Mouse (Mus musculus): ENCODE data around the gene Cntn3. TPM values are rescaled to one million over a fixed set of nuclear protein-coding genes. Genes with fewer than 3 reads are reported as not detected.
A peak's percentile ranks its signal among the peaks of the same experiment; 100 is the strongest.

Cntn3 gene
- polyA plus RNA-seq, 1 experiment from 2014 or later = 0.84 TPM

DNA sequence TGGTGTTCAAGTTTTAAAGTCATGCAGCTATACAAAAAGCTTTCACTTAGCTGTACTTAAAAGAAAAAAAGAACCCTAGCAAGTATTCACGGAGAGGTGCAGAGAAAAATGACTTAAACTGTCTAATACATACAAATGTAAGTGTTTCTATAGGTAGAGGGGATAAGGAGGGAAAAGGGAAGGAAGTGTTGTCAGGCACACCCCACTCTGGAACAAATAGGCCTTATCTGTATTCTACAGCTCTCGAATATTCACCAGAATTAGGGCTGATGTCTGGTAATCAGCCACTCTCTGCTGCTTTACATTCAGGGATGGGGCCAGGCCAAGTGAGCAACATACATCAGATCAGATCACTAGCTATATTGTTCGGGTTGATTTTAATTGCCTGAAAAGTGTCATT, 16.4 kb downstream of the Cntn3 start:
- peak; percentile 100 for ATAC-seq (ENCODE audit: low read depth)
- peak overlapping the region; percentile 79 for H3K27ac ChIP-seq
- peak overlapping the region; percentile 8; the same call in 1 of the 2 replicates for H3K9ac ChIP-seq
- peak; percentile 58 for DNase-seq
- peak overlapping the region; percentile 9 for H3K4me3 ChIP-seq (replicated peaks)
- H3K4me1 ChIP-seq (replicated peaks) = peaks cover 53% of the 10 kb centered on the region
- no peaks in the 10 kb centered on the region for H3K36me3 ChIP-seq
- H3K9me3 ChIP-seq (replicated peaks) = no peaks in the 10 kb centered on the region
- H3K4me2 ChIP-seq = peak overlapping the region; percentile 57
- H3K27me3 ChIP-seq = no peaks in the 10 kb centered on the region
- WGBS (ENCODE audit: insufficient replicate concordance) = 9% methylated on average over 3 of the region's 3 CpGs

DNA sequence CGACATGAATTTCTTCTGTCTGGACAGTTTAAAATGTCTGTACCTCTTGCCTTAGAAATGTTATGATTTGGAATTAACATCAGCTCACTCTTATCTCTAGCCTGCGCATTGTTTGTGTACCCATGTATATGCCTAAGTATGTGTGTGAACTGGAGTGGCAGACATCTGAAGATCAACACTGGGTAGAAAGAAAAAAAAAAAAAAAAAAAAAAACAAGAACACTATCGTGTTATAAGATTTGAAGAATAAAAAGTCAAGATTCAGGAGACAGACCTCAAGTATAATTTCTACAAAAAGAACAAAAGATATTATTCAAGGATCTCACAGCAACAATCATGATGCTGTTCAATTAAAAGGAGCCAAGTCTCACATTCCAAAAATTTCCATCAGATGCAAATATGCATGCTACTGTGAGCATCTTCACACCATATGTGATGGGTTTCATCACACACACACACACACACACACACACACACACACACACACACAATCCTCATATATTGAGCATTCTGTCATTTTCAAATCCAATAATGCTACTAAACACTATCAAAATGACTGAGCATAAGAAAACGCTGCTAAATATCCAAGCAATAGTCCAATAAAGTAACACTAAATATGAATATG, 17.0 kb downstream of the Cntn3 start:
- peaks cover 49% of the 10 kb centered on the region for H3K4me1 ChIP-seq (replicated peaks)
- H3K4me3 ChIP-seq (replicated peaks) = no peak overlapping the region
- peak overlapping the region; percentile 57; the same call in 1 of the 2 replicates for H3K4me2 ChIP-seq
- H3K36me3 ChIP-seq = no peaks in the 10 kb centered on the region
- 48% methylated on average over 4 of the region's 4 CpGs for WGBS (ENCODE audit: insufficient replicate concordance)
- no peaks in the 10 kb centered on the region for H3K27me3 ChIP-seq
- peak overlapping the region; percentile 79 for H3K27ac ChIP-seq
- H3K9me3 ChIP-seq (replicated peaks) = no peaks in the 10 kb centered on the region
- no peak overlapping the region for H3K9ac ChIP-seq
- DNase-seq (no peak), ATAC-seq (ENCODE audit: low read depth) (no peak)

DNA sequence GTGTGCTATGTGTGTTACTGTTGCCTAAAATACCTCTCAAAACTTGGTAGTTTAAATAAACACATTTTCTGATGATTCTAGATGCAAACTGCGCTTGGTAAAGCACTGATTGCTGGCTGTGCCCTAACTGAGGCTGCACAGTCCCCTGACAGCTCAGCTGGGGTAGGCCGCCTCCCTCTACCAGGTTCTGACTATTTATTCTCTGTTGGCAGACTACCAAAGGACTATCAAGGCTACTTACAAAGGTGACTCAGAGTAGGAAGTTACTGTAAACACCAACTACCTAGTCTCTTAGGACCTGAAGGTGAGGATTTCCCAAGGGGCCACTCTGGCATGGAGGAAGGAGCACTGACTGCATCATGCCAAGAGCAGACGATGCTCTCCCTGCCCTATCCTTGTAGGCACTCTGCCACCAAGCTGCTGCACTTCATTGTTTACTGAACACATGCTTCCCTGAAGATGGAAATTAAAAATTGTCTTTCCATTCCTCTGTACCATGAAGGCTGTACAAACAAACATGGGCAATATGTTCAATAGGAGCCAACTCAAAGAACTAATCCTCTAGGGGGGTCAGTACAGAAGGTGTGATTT, 17.7 kb downstream of the Cntn3 start:
- peak overlapping the region; percentile 39 for H3K27ac ChIP-seq
- DNase-seq = no peak
- 83% methylated on average over 3 of the region's 3 CpGs for WGBS (ENCODE audit: insufficient replicate concordance)

DNA sequence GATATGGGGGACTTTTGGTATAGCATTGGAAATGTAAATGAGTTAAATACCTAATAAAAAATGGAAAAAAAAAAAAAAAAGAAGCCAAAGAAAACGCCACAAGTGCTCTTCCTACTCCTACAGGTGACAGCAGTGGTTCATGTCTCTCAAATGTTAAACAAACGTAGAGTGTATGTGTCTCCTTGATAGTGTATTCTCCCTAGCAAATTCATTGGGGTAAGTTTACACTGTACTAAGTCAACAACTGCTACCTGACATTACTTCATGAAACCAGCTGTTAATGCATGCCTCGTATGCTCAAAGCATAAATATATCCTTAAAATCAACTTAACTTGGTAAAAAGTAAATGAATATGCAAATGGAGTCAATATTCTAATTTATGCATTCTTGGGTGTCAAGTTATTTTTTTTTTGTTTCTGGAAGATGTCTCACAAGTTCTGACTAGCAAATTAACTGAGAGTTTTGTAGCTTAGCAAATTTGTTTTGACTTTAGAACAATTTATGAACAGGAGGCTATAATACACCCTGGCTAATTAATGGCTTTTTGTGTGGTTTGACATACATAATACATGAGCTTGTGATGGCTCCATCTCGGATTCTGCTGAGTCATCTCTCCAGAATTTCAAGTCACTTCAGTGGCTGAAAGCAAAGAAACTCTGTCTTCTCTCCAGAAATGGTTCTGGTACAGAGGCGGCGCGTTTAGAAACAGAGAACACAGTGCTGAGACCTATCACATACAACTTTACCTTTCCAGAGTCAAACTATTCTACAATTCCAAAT, 31.1 kb downstream of the Cntn3 start:
- no peaks in the 10 kb centered on the region for H3K9me3 ChIP-seq (replicated peaks)
- no peak for DNase-seq
- WGBS (ENCODE audit: insufficient replicate concordance) = 66% methylated on average over 7 of the region's 7 CpGs
- H3K36me3 ChIP-seq = no peaks in the 10 kb centered on the region
- H3K4me1 ChIP-seq (replicated peaks) = peaks cover 13% of the 10 kb centered on the region
- H3K27ac ChIP-seq = no peak overlapping the region
- no peak overlapping the region for H3K4me3 ChIP-seq (replicated peaks)
- no peak overlapping the region for H3K9ac ChIP-seq
- no peak for ATAC-seq (ENCODE audit: low read depth)
- H3K4me2 ChIP-seq = no peak overlapping the region
- H3K27me3 ChIP-seq = no peaks in the 10 kb centered on the region

More for the DNA sequence above, 17.7 kb downstream of the Cntn3 start:
- H3K4me2 ChIP-seq = no peak overlapping the region
- ATAC-seq (ENCODE audit: low read depth) = no peak
- no peaks in the 10 kb centered on the region for H3K36me3 ChIP-seq
- H3K9me3 ChIP-seq (replicated peaks) = no peaks in the 10 kb centered on the region
- H3K27me3 ChIP-seq = no peaks in the 10 kb centered on the region
- peaks cover 45% of the 10 kb centered on the region for H3K4me1 ChIP-seq (replicated peaks)
- no peak overlapping the region for H3K9ac ChIP-seq
- H3K4me3 ChIP-seq (replicated peaks) = no peak overlapping the region

DNA sequence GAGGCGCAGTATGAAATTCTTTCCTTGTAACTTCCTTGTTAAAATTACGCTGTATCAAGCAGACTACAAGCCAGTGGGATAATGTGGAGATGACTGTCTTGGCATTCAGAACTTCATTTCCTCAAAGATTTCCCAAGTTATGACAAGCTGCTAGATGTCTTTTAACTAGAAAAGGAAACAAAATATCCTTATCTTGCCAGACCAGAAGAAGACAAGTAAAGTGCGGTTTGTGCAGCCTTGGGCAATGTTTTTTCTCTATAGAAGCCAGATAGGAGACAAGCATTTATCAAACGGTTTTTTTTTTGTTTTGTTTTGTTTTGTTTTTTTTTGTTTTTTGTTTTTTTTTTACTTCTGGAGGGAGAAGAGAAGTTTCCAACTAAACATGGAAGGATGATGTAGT, 37.3 kb downstream of the Cntn3 start:
- H3K4me3 ChIP-seq (replicated peaks) = no peak overlapping the region
- no peaks in the 10 kb centered on the region for H3K27me3 ChIP-seq
- no peaks in the 10 kb centered on the region for H3K9me3 ChIP-seq (replicated peaks)
- ATAC-seq (ENCODE audit: low read depth) (peak; percentile 80), DNase-seq (no peak)
- H3K4me1 ChIP-seq (replicated peaks) = peaks cover 31% of the 10 kb centered on the region
- H3K27ac ChIP-seq = peak overlapping the region; percentile 51; the same call in 1 of the 2 replicates
- WGBS (ENCODE audit: insufficient replicate concordance) = 28% methylated on average over 4 of the region's 4 CpGs
- H3K9ac ChIP-seq = no peak overlapping the region
- no peaks in the 10 kb centered on the region for H3K36me3 ChIP-seq
- 0 out of 2 replicates have a peak overlapping the region, but pooled peaks have one; percentile 5 for H3K4me2 ChIP-seq

- H3K27ac ChIP-seq = no peak overlapping the region
- no peak overlapping the region for H3K9ac ChIP-seq
- no peak for DNase-seq
- no peaks in the 10 kb centered on the region for H3K4me1 ChIP-seq (replicated peaks)
- H3K36me3 ChIP-seq = no peaks in the 10 kb centered on the region
- no peak for ATAC-seq (ENCODE audit: low read depth)
- no peak overlapping the region for H3K4me2 ChIP-seq
- 62% methylated on average over 2 of the region's 2 CpGs for WGBS (ENCODE audit: insufficient replicate concordance)
- H3K27me3 ChIP-seq = no peaks in the 10 kb centered on the region
- no peak overlapping the region for H3K4me3 ChIP-seq (replicated peaks)
- no peaks in the 10 kb centered on the region for H3K9me3 ChIP-seq (replicated peaks)
These were observed 49.9 kb downstream of the Cntn3 start for GRCm38 (mm10) chr6:102523037-102523436.

GRCm38 (mm10) chr6:102520977-102521376, 51.9 kb downstream of the Cntn3 start:
- ATAC-seq (ENCODE audit: low read depth) (no peak), DNase-seq (no peak)
- Histone ChIP-seq H3K27me3 (no peaks in the 10 kb centered on the region), H3K36me3 (no peaks in the 10 kb centered on the region), H3K4me2 (no peak overlapping the region), H3K9me3 (replicated peaks) (no peaks in the 10 kb centered on the region), H3K4me3 (replicated peaks) (no peak overlapping the region), H3K9ac (no peak overlapping the region), H3K27ac (no peak overlapping the region), H3K4me1 (replicated peaks) (no peaks in the 10 kb centered on the region)
- 76% methylated on average over 2 of the region's 2 CpGs for WGBS (ENCODE audit: insufficient replicate concordance)

DNA sequence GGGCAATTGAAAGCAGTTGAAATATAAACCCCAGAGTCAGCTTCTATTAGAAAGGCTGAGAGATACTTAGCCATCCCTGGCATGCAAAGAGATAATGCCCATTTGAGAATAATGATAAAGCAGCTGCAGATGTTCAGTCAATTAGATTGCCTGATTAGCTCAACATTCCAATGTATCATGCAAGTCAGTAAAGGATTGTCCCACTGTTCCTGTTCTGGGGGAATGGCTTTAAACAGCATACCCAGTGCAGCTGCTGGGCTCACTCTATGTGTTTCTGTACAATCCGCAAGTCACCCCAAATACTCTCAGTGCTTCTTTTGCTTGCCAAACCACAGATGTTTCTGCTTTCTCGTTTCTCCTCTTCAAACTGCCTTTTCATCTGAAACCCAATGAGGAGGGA, 57.7 kb downstream of the Cntn3 start:
- Histone ChIP-seq H3K27ac (no peak overlapping the region), H3K4me1 (replicated peaks) (no peaks in the 10 kb centered on the region), H3K36me3 (no peaks in the 10 kb centered on the region), H3K4me3 (replicated peaks) (no peak overlapping the region), H3K27me3 (no peaks in the 10 kb centered on the region), H3K9ac (no peak overlapping the region), H3K4me2 (no peak overlapping the region), H3K9me3 (replicated peaks) (no peaks in the 10 kb centered on the region)
- WGBS (ENCODE audit: insufficient replicate concordance) = 66% methylated on average over 2 of the region's 2 CpGs
- DNase-seq (no peak), ATAC-seq (ENCODE audit: low read depth) (no peak)

DNA sequence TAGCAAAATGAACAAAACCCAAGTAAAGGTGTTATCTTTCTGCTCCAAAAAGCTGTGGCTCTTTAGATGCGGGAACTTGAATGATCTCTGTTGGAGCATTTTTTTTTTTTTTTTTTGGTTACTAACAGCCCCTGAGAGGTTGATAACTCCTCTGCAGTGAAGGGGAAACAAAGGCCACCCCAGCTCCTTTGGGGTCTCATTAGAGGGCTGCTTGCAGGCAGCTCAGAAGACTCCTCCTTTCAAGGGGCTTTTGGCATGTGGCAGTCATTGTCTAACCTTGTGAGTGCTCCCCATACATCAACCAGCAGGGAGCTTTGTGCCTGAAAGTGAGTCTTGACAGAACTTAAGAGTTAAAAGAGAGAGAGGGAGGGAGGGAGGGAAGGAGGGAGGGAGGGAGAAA, 60.8 kb downstream of the Cntn3 start:
- no peak overlapping the region for H3K27ac ChIP-seq
- no peaks in the 10 kb centered on the region for H3K9me3 ChIP-seq (replicated peaks)
- H3K27me3 ChIP-seq = no peaks in the 10 kb centered on the region
- ATAC-seq (ENCODE audit: low read depth) (no peak), DNase-seq (no peak)
- no peak overlapping the region for H3K4me3 ChIP-seq (replicated peaks)
- 35% methylated on average over 1 of the region's 1 CpGs for WGBS (ENCODE audit: insufficient replicate concordance)
- no peaks in the 10 kb centered on the region for H3K36me3 ChIP-seq
- no peaks in the 10 kb centered on the region for H3K4me1 ChIP-seq (replicated peaks)
- H3K4me2 ChIP-seq = no peak overlapping the region
- no peak overlapping the region for H3K9ac ChIP-seq

GRCm38 (mm10) chr6:102485509-102485908, 87.4 kb downstream of the Cntn3 start:
- H3K4me3 ChIP-seq (replicated peaks) = no peak overlapping the region
- no peak for DNase-seq
- no peaks in the 10 kb centered on the region for H3K36me3 ChIP-seq
- no peak for ATAC-seq (ENCODE audit: low read depth)
- no peak overlapping the region for H3K9ac ChIP-seq
- H3K9me3 ChIP-seq (replicated peaks) = no peaks in the 10 kb centered on the region
- H3K27ac ChIP-seq = no peak overlapping the region
- no peaks in the 10 kb centered on the region for H3K4me1 ChIP-seq (replicated peaks)
- H3K4me2 ChIP-seq = no peak overlapping the region
- no peaks in the 10 kb centered on the region for H3K27me3 ChIP-seq

GRCm38 (mm10) chr6:102478320-102479080, 94.4 kb downstream of the Cntn3 start:
- DNase-seq = no peak
- Histone ChIP-seq H3K27me3 (no peaks in the 10 kb centered on the region), H3K9me3 (replicated peaks) (no peaks in the 10 kb centered on the region), H3K4me2 (no peak overlapping the region), H3K9ac (no peak overlapping the region), H3K27ac (no peak overlapping the region), H3K4me3 (replicated peaks) (no peak overlapping the region), H3K36me3 (no peaks in the 10 kb centered on the region), H3K4me1 (replicated peaks) (no peaks in the 10 kb centered on the region)
- 71% methylated on average over 8 of the region's 8 CpGs for WGBS (ENCODE audit: insufficient replicate concordance)
- ATAC-seq (ENCODE audit: low read depth) = no peak

Data from liver, embryonic 13.5 days (tissue).